Mouse (Mus musculus) yolk sac, embryonic 10.5 days (tissue): Measurements from ENCODE around the gene Ctsl.

Experiments
- DNase-seq: peaks from one replicate; pipeline ENCODE4 v3.0.0-alpha.2; 2017; ENCODE audit warnings: low spot score

Gene Ctsl

GRCm38 (mm10) chr13:64373695-64374094 lies 3.0 kb upstream of the Ctsl start:
- DNase-seq = no peak

GRCm38 (mm10) chr13:64369805-64370172 lies 901 bp downstream of the Ctsl start:
- DNase-seq = no peak

GRCm38 (mm10) chr13:64368596-64368995 lies 2.1 kb downstream of the Ctsl start:
- DNase-seq = no peak

DNA sequence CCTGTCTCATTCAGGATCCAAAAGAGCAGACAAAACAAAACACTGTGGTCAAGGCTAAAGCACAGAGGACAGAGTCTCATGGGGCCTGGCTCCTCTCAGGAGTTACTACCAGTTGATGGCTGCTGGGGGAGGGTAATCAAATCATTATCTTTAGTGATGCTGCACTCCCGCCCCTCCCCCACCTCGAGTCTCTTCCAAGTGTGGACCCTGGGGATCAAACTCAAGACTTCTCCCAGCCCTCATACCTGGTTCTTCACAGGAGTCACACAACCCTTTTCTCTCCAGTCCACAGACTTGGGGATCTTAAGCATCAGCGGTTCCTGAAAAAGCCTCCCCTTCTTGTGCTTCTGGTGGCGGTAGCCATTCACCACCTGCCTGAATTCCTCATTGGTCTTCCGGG lies 3.1 kb downstream of the Ctsl start:
- no peak for DNase-seq

DNA sequence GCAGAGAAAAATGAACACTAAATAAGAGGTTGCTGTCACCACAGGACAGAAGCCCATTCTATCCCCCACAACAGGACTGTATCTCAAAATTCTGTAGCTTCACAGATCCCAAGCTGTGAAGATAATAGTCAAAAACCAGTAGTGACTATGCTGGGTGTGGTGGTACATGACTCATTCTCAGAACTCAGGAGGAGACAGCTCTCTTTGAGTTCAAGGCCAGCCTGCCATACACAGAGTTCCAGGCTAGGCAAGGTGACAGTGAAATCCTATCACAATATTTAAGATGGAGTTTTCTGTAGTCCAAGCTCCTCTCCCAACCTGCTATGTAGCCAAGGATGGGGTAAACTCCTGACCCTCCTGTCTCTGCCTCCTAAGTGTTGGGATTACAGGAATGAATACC lies 5.4 kb downstream of the Ctsl start:
- no peak for DNase-seq

- no peak for DNase-seq
Observed at GRCm38 (mm10) chr13:64364258-64364657, 6.4 kb downstream of the Ctsl start.

- DNase-seq = no peak
Observed at GRCm38 (mm10) chr13:64362139-64362538, 8.6 kb downstream of the Ctsl start.

- no peak for DNase-seq
Observed at GRCm38 (mm10) chr13:64361020-64361419, 9.7 kb downstream of the Ctsl start.

DNA sequence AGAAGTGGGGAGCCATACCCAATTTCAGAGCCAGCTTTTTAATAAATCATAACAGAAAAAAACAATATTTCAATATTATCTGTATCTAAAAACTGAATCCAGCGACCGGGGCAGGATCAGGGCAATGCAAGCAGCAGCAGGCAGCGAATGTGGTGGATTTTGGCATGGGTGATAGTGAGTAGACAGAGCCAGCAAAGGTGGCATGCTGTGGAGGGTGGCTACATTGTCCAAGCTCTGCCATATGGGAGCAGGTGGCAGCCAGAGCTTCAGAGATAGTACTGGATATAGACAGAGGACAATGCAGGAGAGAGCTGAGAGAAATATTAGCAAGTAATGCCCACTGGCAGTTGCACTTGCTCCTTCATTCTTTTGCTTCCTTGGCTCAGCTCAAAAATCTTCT lies 11.0 kb downstream of the Ctsl start:
- no peak for DNase-seq

DNA sequence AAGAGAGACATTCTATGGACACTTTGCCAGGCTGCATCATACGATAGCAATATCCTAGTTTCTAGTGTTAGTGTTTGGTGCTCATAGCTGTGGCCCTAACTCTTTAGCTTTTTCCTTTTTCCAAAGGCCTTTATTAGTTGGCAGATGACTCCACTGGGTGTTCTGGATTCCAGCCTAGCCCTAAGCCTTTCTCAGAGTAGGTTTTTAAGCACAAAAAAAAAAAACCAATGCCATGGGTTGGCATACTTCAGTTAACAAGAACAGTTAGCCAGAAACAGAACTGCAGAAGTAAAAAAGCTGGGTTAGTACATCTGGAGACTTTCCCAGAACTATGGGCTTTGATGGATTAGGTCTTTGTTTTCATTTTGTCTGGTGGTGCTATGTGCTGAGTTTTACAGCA lies 12.2 kb downstream of the Ctsl start:
- no peak for DNase-seq

DNA sequence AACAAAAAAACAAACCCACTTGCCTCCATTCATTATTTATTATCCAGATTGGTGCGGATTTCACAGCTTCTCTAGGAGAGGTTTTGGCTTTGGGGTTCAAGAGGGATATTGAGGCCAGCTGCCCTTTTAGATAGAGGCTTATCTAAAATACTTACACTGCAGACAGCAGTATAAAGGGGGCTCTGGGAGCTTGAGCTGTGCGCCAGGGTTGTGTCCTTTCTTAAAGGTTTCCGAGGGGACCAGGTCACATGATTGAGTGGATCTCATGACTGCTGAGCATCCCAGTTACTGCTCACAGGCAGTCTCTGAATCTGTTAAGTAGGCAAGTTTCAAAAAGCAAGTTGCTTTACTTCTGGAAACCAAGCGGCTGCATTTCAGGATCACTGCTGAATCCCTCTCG lies 13.3 kb downstream of the Ctsl start:
- no peak for DNase-seq

DNA sequence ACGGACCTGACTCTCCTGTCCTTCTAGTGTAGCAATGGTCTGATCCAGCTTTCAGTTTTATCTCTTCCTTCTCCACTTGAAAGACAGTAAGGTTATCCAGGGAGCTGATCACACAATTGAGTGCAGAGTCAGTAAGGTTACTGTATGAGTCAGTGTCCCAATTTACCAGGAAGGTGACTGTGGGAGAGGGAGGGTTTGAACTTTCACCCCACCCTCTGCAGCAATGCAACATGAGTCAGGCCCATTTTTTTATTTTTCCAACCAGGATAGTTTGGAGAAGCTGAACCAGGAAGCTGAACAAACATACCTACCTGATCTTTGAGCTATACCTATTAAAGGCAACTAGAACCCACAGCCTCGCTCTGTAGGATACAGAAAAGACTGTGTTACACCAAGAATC lies 21.2 kb downstream of the Ctsl start:
- no peak for DNase-seq

- peak; percentile 75 for DNase-seq
Observed at GRCm38 (mm10) chr13:64344082-64344501, 26.6 kb downstream of the Ctsl start.

DNA sequence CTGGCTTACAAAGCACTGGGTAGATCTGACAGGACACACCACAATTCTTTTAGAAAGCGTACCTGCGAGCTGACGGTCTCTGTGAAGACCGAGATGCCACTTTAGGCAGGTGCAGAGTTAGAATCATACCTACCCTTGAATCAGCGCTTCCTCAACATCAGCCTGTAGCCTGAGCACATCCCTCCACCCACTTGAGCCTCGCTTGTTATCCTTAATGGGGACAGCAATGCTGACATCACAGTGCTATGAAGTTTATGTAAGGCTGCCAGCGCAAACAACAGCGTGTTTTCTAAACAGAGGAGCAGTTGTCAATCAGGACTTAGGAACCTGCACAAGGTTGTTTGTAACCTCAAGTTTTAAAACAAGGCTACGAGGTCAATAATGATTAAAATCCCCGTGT lies 27.1 kb downstream of the Ctsl start:
- DNase-seq = no peak

- no peak for DNase-seq
Observed at GRCm38 (mm10) chr13:64335546-64336132, 35.1 kb downstream of the Ctsl start.

- no peak for DNase-seq
Observed at GRCm38 (mm10) chr13:64333102-64333501, 37.6 kb downstream of the Ctsl start.

- DNase-seq = no peak
Observed at GRCm38 (mm10) chr13:64332321-64332720, 38.4 kb downstream of the Ctsl start.

- no peak for DNase-seq
Observed at GRCm38 (mm10) chr13:64322561-64323281, 48.0 kb downstream of the Ctsl start.

DNA sequence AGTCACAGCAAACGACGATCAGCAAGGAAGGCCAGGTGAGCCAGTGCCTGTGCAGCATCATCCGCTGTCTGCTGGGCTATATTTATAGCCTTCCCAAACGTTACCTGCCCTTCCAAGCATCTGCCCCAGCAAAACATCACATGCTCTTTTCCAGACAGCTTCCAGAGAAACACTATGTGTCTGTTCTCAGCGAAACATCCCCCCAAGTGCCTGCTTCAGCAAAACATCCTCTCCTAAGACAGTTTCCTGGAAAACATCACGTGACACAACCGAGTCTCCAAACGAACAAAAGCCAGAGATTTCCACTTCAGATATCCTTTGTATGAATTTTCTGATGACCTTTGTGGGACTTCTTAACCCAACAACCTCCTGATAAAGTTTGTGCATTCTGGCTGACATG lies 50.4 kb downstream of the Ctsl start:
- peak; percentile 35 for DNase-seq

- DNase-seq = no peak
Observed at GRCm38 (mm10) chr13:64319782-64320181, 50.9 kb downstream of the Ctsl start.

DNA sequence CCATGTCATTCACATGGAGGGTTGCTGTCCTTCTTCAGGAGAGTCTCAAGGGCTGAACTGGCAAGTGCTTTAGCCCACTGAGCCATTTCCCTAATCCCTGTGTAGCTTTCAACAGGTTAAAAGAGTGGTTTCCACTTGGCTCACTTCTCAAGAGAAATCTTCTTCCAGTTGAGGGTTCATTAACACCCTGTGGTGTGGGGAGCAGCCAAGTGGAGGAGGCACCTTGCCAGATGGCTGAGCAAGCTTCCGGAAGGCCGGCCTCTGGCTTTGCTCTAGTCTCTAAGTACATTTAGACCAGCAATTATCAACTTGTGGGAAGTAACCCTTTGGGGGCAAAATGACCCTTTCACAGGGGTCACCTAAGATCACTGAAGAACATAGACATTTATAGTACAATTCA lies 52.3 kb downstream of the Ctsl start:
- no peak for DNase-seq

GRCm38 (mm10) chr13:64315483-64316050 lies 55.1 kb downstream of the Ctsl start:
- DNase-seq = peak; percentile 56

- no peak for DNase-seq
Observed at GRCm38 (mm10) chr13:64314041-64314440, 56.6 kb downstream of the Ctsl start.

GRCm38 (mm10) chr13:64312916-64313289 lies 57.8 kb downstream of the Ctsl start:
- no peak for DNase-seq
